Comparison of ENCODE assay signal across 3 mouse cellular contexts in genomic region chr11:71288243-71288642, GRCm38 (mm10). TPM values are rescaled to one million over a fixed set of nuclear protein-coding genes. Genes with fewer than 3 reads are reported as not detected.
"Had no signal": no experiment of that assay in that cellular context is flagged by ENCODE, and none has a peak within 500 bp of the region (broad histone marks: within the 10 kb centered on the region; RNA-seq: fewer than 3 reads in every experiment).

No protein-coding gene starts in this region.

RNA-seq across cellular contexts. Expression of gene Nlrp1b, which starts 57.7 kb away (rescaled TPM):
- polyA plus RNA-seq: neural tube, embryonic 13.5 days; neural tube, embryonic 14.5 days; neural tube, embryonic 15.5 days had no signal
